Comparison of ENCODE assay signal across 19 mouse cellular contexts in genomic region chr6:88107661-88108535, GRCm38 (mm10). TPM values are rescaled to one million over a fixed set of nuclear protein-coding genes. Genes with fewer than 3 reads are reported as not detected.
DNase-seq lines count a peak whose midpoint lies in the region; ATAC-seq and TF ChIP-seq lines count a peak whose summit lies in the region.
"Had no signal": no experiment of that assay in that cellular context is flagged by ENCODE, and none has a peak within 500 bp of the region (broad histone marks: within the 10 kb centered on the region; RNA-seq: fewer than 3 reads in every experiment).

No protein-coding gene starts in this region.

- H3K9me3 ChIP-seq in hindbrain, embryonic 13.5 days: no peaks in the 10 kb centered on the region
- H3K9me3 ChIP-seq in hindbrain, embryonic 10.5 days: no peaks in the 10 kb centered on the region
- H3K9me3 ChIP-seq in ES-E14 (ENCODE audit: control insufficient read depth, insufficient read depth, low read depth, low read length): no peaks in the 10 kb centered on the region
- H3K9me3 ChIP-seq: heart, embryonic 15.5 days; liver, embryonic 15.5 days; midbrain, embryonic 15.5 days had no signal

- DNase-seq in hindbrain, embryonic 10.5 days (ENCODE audit: low spot score): no peak
- DNase-seq in ES-E14 (ENCODE audit: low read depth, low spot score): no peak
- peak; percentile 13 for DNase-seq in fat pad, adult 2 months (ENCODE audit: extremely low read depth, low read depth, low spot score)
- no peak for DNase-seq in layer of hippocampus, postnatal 25 days (ENCODE audit: extremely low spot score in 1 of 2, low spot score in 1 of 2)
- no peak for DNase-seq in cerebellum, adult 11-12 months
- no peak for DNase-seq in spleen, postnatal 4 days (ENCODE audit: low spot score in 2 of 2)
- DNase-seq: adrenal gland, postnatal 10 days; cerebellum, adult 9-11 months; kidney, adult 2 months; kidney, postnatal 25 days; layer of hippocampus, postnatal 36 days; left cerebral cortex, postnatal 4 days; right cerebral cortex, postnatal 14 days had no signal

- no peak overlapping the region for H3K27ac ChIP-seq in hindbrain, embryonic 13.5 days
- H3K27ac ChIP-seq in hindbrain, embryonic 10.5 days: no peak overlapping the region
- peak overlapping the region; percentile 56; the same call in 1 of the 2 replicates for H3K27ac ChIP-seq in ES-E14 (ENCODE audit: insufficient read depth, low read depth, low read length, poor library complexity, severe bottlenecking)
- H3K27ac ChIP-seq: heart, embryonic 15.5 days; midbrain, embryonic 15.5 days; stomach, postnatal 0 days had no signal

- ATAC-seq in hindbrain, embryonic 13.5 days (ENCODE audit: low FRiP score): no peak
- ATAC-seq in megakaryocyte, adult 5-6 weeks (ENCODE audit: poor library complexity, severe bottlenecking): peak; percentile 36

- WGBS in hindbrain, embryonic 13.5 days: 86% methylated on average over 10 of the region's 10 CpGs
- WGBS in hindbrain, embryonic 10.5 days: 89% methylated on average over 10 of the region's 10 CpGs

- in situ Hi-C loops in ES-E14 (cut with MboI; ENCODE audit: low sequenced_read_pairs in 2 of 2, unreplicated experiment in 2 of 2): no loop called here

- no peak overlapping the region for H3K4me2 ChIP-seq in hindbrain, embryonic 13.5 days
- H3K4me2 ChIP-seq: heart, embryonic 15.5 days; midbrain, embryonic 15.5 days had no signal

- peaks cover 19% of the 10 kb centered on the region for H3K36me3 ChIP-seq in hindbrain, embryonic 13.5 days
- H3K36me3 ChIP-seq in hindbrain, embryonic 10.5 days: peaks cover 20% of the 10 kb centered on the region
- H3K36me3 ChIP-seq in ES-E14 (ENCODE audit: control insufficient read depth, insufficient read depth, low read length, poor library complexity, severe bottlenecking): peaks cover 14% of the 10 kb centered on the region

- peak overlapping the region; percentile 13; the same call in 1 of the 2 replicates for H3K9ac ChIP-seq in hindbrain, embryonic 13.5 days
- H3K9ac ChIP-seq in ES-E14 (ENCODE audit: insufficient read depth, low read depth, low read length, poor library complexity, severe bottlenecking): no peak overlapping the region; the same call in 1 of the 2 replicates
- H3K9ac ChIP-seq: heart, embryonic 15.5 days; liver, embryonic 15.5 days had no signal

- no peaks in the 10 kb centered on the region; the same call in 1 of the 2 replicates for H3K27me3 ChIP-seq in hindbrain, embryonic 13.5 days
- no peaks in the 10 kb centered on the region; the same call in 1 of the 2 replicates for H3K27me3 ChIP-seq in hindbrain, embryonic 10.5 days (ENCODE audit: insufficient read depth, poor library complexity, severe bottlenecking)
- H3K27me3 ChIP-seq: liver, embryonic 15.5 days; midbrain, embryonic 15.5 days had no signal

- H3K4me1 ChIP-seq in hindbrain, embryonic 13.5 days (replicated peaks): peaks cover 14% of the 10 kb centered on the region
- H3K4me1 ChIP-seq in hindbrain, embryonic 10.5 days (replicated peaks): peaks cover 15% of the 10 kb centered on the region
- peaks cover 2 to 21% of the 10 kb centered on the region in 2 experiments; a peak in 3 of 4 replicates for H3K4me1 ChIP-seq in ES-E14 (ENCODE audit: control insufficient read depth in 2 of 2, insufficient read depth in 2 of 2, low read length in 2 of 2, poor library complexity in 1 of 2)

- no peak overlapping the region for H3K4me3 ChIP-seq in hindbrain, embryonic 13.5 days
- H3K4me3 ChIP-seq in hindbrain, embryonic 10.5 days: no peak overlapping the region
- H3K4me3 ChIP-seq in ES-E14 (ENCODE audit: insufficient read depth in 1 of 2, low read depth in 1 of 2, low read length in 2 of 2, poor library complexity in 1 of 2, severe bottlenecking in 1 of 2): 0 out of 4 replicates have a peak overlapping the region, but pooled peaks of 1 of the 2 experiments have one; percentile 52
- H3K4me3 ChIP-seq: heart, embryonic 15.5 days; liver, embryonic 15.5 days; midbrain, embryonic 15.5 days had no signal

TF ChIP-seq in ES-E14, 5 proteins besides CTCF, POLR2A, EP300 and RAD21:
- TF ChIP-seq ZC3H11A (IDR thresholded peaks at IDR 0.05; ENCODE audit: borderline replicate concordance, low read depth, low read length) (no peak), CHD2 (IDR thresholded peaks at IDR 0.05; ENCODE audit: low read depth, low read length) (no peak), ZNF384 (IDR thresholded peaks at IDR 0.05; ENCODE audit: low read depth, low read length) (no peak), MAFK (IDR thresholded peaks at IDR 0.05; ENCODE audit: insufficient read depth, low read depth, low read length) (no peak), HCFC1 (IDR thresholded peaks at IDR 0.05; ENCODE audit: borderline replicate concordance, insufficient read depth, low read length) (no peak)
TF ChIP-seq in ES-E14: peak in this region for 0.

RNA-seq across cellular contexts. Expression of gene Rpn1, which starts 23.6 kb away (rescaled TPM):
- 284 and 286 TPM in 2 replicates for polyA plus RNA-seq in hindbrain, embryonic 13.5 days (2015; fragmentation: Nextera tagmentation; extraction: Ambion mirVana)
- 277 and 300 TPM in 2 replicates for polyA plus RNA-seq in hindbrain, embryonic 10.5 days (2016; fragmentation: Nextera tagmentation; extraction: Ambion mirVana)
- 376 and 602 TPM in 2 replicates for total RNA-seq in ES-E14 (2012; rRNA removed)
- total RNA-seq in megakaryocyte, adult 5-6 weeks (2015): 56.6 and 67.2 TPM in 2 replicates
- total RNA-seq in megakaryocyte, adult 5-6 weeks (2017): 130 and 142 TPM in 2 replicates
- 100 to 1,000 TPM; 166 to 175 TPM for total RNA-seq in layer of hippocampus, postnatal 25 days (2021)
